Mouse (Mus musculus) G1E (cell line): ENCODE results near the gene Asb18.

ENCODE experiments used
- CTCF ChIP-seq: IDR thresholded peaks from 2 replicates; pipeline ENCODE4 v1.5.1; 2012; ENCODE audit warnings: low read depth, low read length, inconsistent platforms, mixed read lengths
- GATA1 ChIP-seq: IDR thresholded peaks from 2 replicates; pipeline ENCODE4 v1.6.1; 2012; ENCODE audit warnings: borderline replicate concordance, low read length, inconsistent platforms, mixed read lengths
- POLR2AphosphoS5 ChIP-seq: IDR thresholded peaks from 2 replicates; pipeline ENCODE4 v1.6.1; 2012; ENCODE audit warnings: low read depth, low read length, inconsistent platforms; ENCODE audit not compliant: insufficient replicate concordance

- TF ChIP-seq CTCF (no peak), GATA1 (no peak), POLR2AphosphoS5 (no peak)
Observed at GRCm38 (mm10) chr1:89912392-89912791, 102.1 kb downstream of the Asb18 start.
